Mouse (Mus musculus) megakaryocyte, embryonic 14.5 days (primary cell): ENCODE measurements around the gene Gm26657. TPM values are rescaled to one million over a fixed set of nuclear protein-coding genes. Genes with fewer than 3 reads are reported as not detected.

ENCODE experiments used
- H3K27me3 ChIP-seq: replicated peaks from 2 replicates; pipeline ENCODE3; 2012; ENCODE audit warnings: inconsistent platforms
- H3K36me3 ChIP-seq: replicated peaks from 2 replicates; pipeline ENCODE3; 2012; ENCODE audit warnings: low read length, inconsistent platforms, mixed read lengths
- H3K4me1 ChIP-seq: 2 replicates; pipeline ENCODE4 v1.6.1; 2012; ENCODE audit warnings: inconsistent platforms
- H3K4me3 ChIP-seq: replicated peaks from 2 replicates; pipeline ENCODE3; 2012; ENCODE audit warnings: moderate library complexity, mild to moderate bottlenecking, inconsistent platforms
- H3K9me3 ChIP-seq: 2 replicates; pipeline ENCODE4 v1.6.1; 2012; ENCODE audit warnings: inconsistent platforms
- FLI1 ChIP-seq: IDR thresholded peaks from 2 replicates; pipeline ENCODE4 v1.6.1; 2012; ENCODE audit warnings: low read length, inconsistent platforms, mixed read lengths
- GATA1 ChIP-seq: IDR thresholded peaks from 3 replicates; pipeline ENCODE4 v1.6.1; 2012; ENCODE audit warnings: mixed read lengths, low read length, inconsistent platforms, borderline replicate concordance
- polyA plus RNA-seq: library from polyadenylated mRNA; stranded (reverse); fragments of >175 nt; gene quantifications from 2 replicates; pipeline ENCODE4 v1.2.3, GENCODE M21; 2012; ENCODE audit warnings: low replicate concordance; ENCODE audit not compliant: insufficient read depth

The Gm26657 gene
- polyA plus RNA-seq, 1 experiment: not detected

DNA sequence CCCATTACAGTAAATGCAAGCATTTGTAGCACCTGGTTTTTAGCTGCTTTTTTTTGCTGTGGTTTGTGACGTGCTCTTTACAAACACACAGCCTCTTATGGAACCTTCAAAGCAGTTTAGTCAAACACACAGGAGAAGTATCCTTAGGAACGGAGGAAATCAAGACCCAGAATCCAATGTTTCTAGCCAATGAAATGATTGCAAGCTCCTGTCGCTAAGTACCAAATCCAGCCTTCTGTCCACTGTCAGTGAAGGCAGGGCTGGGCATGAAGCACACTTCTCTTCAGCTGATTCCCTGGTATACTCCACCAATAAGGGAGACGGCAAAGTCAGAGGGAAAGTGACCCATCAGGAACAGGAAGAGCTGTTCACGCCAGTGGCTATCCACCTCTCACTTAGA, 16.2 kb downstream of the Gm26657 start:
- no peak overlapping the region for H3K4me3 ChIP-seq
- H3K27me3 ChIP-seq: no peaks in the 10 kb centered on the region
- H3K36me3 ChIP-seq: peaks cover 97% of the 10 kb centered on the region
- no peaks in the 10 kb centered on the region for H3K4me1 ChIP-seq
- TF ChIP-seq FLI1 (no peak), GATA1 (no peak)
- no peaks in the 10 kb centered on the region for H3K9me3 ChIP-seq

DNA sequence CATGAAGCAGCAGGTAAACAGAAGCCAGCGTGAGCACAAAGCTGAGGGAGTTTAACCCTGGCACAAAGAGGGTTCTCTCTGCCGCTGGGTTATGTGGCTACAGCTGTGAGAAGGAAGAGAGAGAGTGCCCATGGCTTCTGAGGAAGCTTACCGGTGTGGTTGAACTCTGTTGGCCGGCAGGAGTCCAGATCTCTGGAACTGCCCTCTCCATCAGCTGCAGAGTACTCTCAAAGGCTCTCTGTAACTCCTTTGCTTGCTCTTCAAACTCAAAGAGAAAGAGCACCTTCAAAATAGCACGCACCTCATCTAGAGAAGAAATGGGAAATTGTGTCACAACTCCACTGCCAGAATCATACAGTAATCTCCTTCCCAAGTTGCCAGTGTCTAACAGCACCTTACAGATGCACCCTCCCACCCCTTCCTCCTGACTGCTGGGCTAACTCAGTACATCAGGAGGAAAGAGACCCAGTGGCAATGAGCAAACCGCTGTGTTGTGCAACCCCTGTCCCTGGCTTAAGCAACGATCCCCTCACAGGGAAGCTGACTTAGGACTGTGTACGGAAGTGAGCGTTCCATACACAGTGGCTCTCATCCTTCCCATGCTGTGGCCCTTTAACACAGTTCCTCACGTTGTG, 17.2 kb downstream of the Gm26657 start:
- no peaks in the 10 kb centered on the region for H3K9me3 ChIP-seq
- TF ChIP-seq FLI1 (no peak), GATA1 (no peak)
- H3K4me1 ChIP-seq: no peaks in the 10 kb centered on the region
- H3K36me3 ChIP-seq: peaks cover 97% of the 10 kb centered on the region
- no peak overlapping the region for H3K4me3 ChIP-seq
- no peaks in the 10 kb centered on the region for H3K27me3 ChIP-seq

DNA sequence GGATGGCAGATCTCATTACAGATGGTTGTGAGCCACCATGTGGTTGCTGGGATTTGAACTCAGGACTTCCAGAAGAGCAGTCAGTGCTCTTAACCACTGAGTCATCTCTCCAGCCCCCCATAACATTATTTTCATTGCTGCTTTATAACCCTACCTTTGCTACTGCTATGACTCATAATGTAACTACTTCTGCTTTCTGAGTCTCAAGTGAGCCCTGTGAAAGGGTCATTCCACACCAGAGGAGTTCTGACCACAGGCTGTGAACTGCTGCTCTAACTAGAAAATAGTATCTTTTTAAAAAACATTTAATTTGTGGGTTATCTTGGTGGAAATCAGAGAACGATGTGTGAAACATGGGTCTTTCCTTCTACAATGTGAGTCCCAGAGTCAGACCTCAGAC, 17.8 kb downstream of the Gm26657 start:
- TF ChIP-seq GATA1 (no peak), FLI1 (no peak)
- H3K36me3 ChIP-seq: peaks cover 100% of the 10 kb centered on the region
- no peaks in the 10 kb centered on the region for H3K9me3 ChIP-seq
- H3K27me3 ChIP-seq: no peaks in the 10 kb centered on the region
- no peaks in the 10 kb centered on the region for H3K4me1 ChIP-seq
- no peak overlapping the region for H3K4me3 ChIP-seq

DNA sequence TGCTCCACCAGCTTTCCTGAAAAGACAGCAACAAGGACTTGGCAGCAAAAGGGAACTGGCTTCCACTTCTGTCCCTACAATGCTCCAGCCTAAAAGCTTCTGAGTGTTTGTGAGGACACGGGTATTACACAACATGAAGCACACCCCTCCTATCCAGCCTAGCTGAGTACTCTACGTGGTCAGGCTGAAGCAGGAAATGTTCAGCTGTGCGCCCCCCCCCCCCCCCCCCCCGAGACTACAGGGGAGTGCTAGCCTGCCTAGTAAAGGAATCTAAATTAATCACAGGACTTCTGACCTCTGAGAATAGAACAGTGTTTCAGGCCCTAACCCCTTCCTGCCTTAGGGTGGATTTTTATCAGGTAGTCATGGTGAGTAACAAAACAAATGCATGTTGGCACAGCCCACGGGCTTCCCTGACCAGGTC, 28.0 kb downstream of the Gm26657 start:
- TF ChIP-seq GATA1: no peak

DNA sequence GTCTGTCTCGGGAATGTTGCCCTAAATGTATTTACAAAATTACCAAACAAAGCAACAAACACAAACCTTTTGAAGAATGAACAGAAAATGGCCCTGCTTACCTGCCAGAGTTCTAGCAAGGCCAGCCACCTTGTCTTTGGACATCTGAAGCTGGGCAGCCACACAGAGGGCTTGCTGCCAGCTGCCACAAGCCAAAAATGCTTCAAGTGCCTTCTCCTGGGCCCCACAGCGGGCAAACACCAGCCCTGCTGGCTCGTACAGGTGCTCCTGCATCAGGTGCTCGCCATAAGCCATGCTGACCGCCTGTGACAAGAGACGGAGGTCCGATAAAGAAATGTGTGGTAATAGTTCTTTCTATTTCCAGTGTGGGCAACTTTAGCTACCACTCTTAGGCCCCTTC, 29.0 kb downstream of the Gm26657 start:
- no peaks in the 10 kb centered on the region for H3K9me3 ChIP-seq
- H3K4me1 ChIP-seq: peaks cover 5% of the 10 kb centered on the region; the same call in 1 of the 2 replicates
- H3K4me3 ChIP-seq: no peak overlapping the region
- H3K27me3 ChIP-seq: no peaks in the 10 kb centered on the region
- TF ChIP-seq GATA1: no peak
- no peak for TF ChIP-seq FLI1
- peaks cover 100% of the 10 kb centered on the region for H3K36me3 ChIP-seq

More for the DNA sequence above, 28.0 kb downstream of the Gm26657 start:
- Histone ChIP-seq H3K4me3 (no peak overlapping the region), H3K36me3 (peaks cover 99% of the 10 kb centered on the region), H3K27me3 (no peaks in the 10 kb centered on the region), H3K4me1 (peaks cover 5% of the 10 kb centered on the region; the same call in 1 of the 2 replicates), H3K9me3 (no peaks in the 10 kb centered on the region)

DNA sequence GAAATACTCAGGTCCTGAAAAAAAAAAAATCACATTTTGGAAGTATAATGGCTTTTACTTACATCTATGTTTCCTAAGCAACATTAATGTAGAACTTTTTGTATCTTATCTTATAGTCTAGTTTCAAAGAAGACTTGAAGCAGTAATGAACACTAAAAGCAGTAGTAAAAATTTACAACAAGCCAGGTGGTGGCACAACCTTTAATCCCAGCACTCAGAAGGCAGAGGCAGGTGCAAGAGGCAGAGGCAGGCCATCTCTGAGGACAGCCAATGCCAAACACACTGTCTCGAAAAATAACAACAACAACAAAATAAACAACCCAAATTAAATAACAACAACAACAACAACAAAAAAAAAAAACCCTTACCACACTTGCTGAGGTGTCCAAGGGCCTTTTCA, 31.2 kb downstream of the Gm26657 start:
- Histone ChIP-seq H3K27me3 (no peaks in the 10 kb centered on the region), H3K4me1 (peaks cover 10% of the 10 kb centered on the region), H3K4me3 (no peak overlapping the region), H3K36me3 (peaks cover 97% of the 10 kb centered on the region), H3K9me3 (no peaks in the 10 kb centered on the region)
- TF ChIP-seq GATA1 (no peak), FLI1 (no peak)

Other genes with a start within 250 kb of the Gm26657 start
- 0.06 TPM in 1 of 2 replicates, not detected in the other for gene Actl7b, start 1.4 kb downstream of the Gm26657 start, polyA plus RNA-seq
- not detected in 2 replicates for gene Actl7a, start 3.3 kb downstream of the Gm26657 start, polyA plus RNA-seq
- 2.7 and 2.9 TPM in 2 replicates for gene Elp1, start 62.3 kb downstream of the Gm26657 start, polyA plus RNA-seq
- gene Fam206a, start 62.3 kb downstream of the Gm26657 start, polyA plus RNA-seq: 1.9 and 4.8 TPM in 2 replicates
- 9.0 and 19.4 TPM in 2 replicates for gene Ctnnal1, start 125.1 kb downstream of the Gm26657 start, polyA plus RNA-seq
- 0.13 and 0.45 TPM in 2 replicates for gene Tmem245, start 207.4 kb downstream of the Gm26657 start, polyA plus RNA-seq